8 mouse cellular contexts compared by ENCODE assay signal in genomic region chr2:27028437-27029015, GRCm38 (mm10). TPM values are rescaled to one million over a fixed set of nuclear protein-coding genes. Genes with fewer than 3 reads are reported as not detected.
DNase-seq lines count a peak whose midpoint lies in the region; ATAC-seq and TF ChIP-seq lines count a peak whose summit lies in the region.

No protein-coding gene starts in this region.

- WGBS in forebrain, embryonic 12.5 days: 80% methylated on average over 4 of the region's 4 CpGs
- WGBS in liver, embryonic 12.5 days (ENCODE audit: insufficient replicate concordance): 28% methylated on average over 4 of the region's 4 CpGs
- WGBS in small intestine, adult 2 months: 28% methylated on average over 4 of the region's 4 CpGs

- peak overlapping the region; percentile 89 for H3K27ac ChIP-seq in left cerebral cortex, adult 2 months
- no peak overlapping the region for H3K27ac ChIP-seq in forebrain, embryonic 12.5 days
- H3K27ac ChIP-seq in liver, embryonic 12.5 days: no peak overlapping the region
- peak overlapping the region; percentile 51; the same call in 1 of the 2 replicates for H3K27ac ChIP-seq in small intestine, adult 2 months (ENCODE audit: insufficient read depth, low read depth, low read length)

- H3K27me3 ChIP-seq in forebrain, embryonic 12.5 days: peaks cover 19% of the 10 kb centered on the region
- peaks cover 46% of the 10 kb centered on the region for H3K27me3 ChIP-seq in liver, embryonic 12.5 days (replicated peaks)
- no peaks in the 10 kb centered on the region for H3K27me3 ChIP-seq in small intestine, adult 2 months (ENCODE audit: control insufficient read depth, insufficient read depth, low read length)

- peak overlapping the region; percentile 62 for H3K4me3 ChIP-seq in left cerebral cortex, adult 2 months
- peak overlapping the region; percentile 28 for H3K4me3 ChIP-seq in forebrain, embryonic 12.5 days (replicated peaks)
- H3K4me3 ChIP-seq in liver, embryonic 12.5 days: no peak overlapping the region
- no peak overlapping the region for H3K4me3 ChIP-seq in small intestine, adult 2 months (ENCODE audit: low read depth, low read length)

- H3K9ac ChIP-seq in forebrain, embryonic 12.5 days: 0 out of 2 replicates have a peak overlapping the region, but pooled peaks have one; percentile 47
- 0 out of 2 replicates have a peak overlapping the region, but pooled peaks have one; percentile 25 for H3K9ac ChIP-seq in liver, embryonic 12.5 days

- TF ChIP-seq CTCF in left cerebral cortex, adult 2 months (IDR thresholded peaks at IDR 0.05): no peak
- no peak for TF ChIP-seq CTCF in small intestine, adult 2 months (IDR thresholded peaks at IDR 0.05; ENCODE audit: extremely low read depth, insufficient read length, insufficient replicate concordance, low read depth, low read length)

- no peaks in the 10 kb centered on the region for H3K36me3 ChIP-seq in forebrain, embryonic 12.5 days (replicated peaks)
- H3K36me3 ChIP-seq in liver, embryonic 12.5 days: no peaks in the 10 kb centered on the region
- no peaks in the 10 kb centered on the region for H3K36me3 ChIP-seq in small intestine, adult 2 months (ENCODE audit: control insufficient read depth, insufficient read depth, low read length)

- DNase-seq in left cerebral cortex, adult 2 months (ENCODE audit: extremely low spot score in 1 of 2, low spot score in 2 of 2): no peak
- DNase-seq in left cerebral cortex, adult 9 months (ENCODE audit: low spot score in 2 of 2): no peak
- DNase-seq in Muller cell, postnatal 12 days (ENCODE audit: inconsistent ontology term): no peak
- no peak for DNase-seq in adrenal gland, adult 2 months
- no peak for DNase-seq in gastrocnemius, postnatal 4 days (ENCODE audit: low spot score in 2 of 2)

- peak overlapping the region; percentile 52 for H3K4me2 ChIP-seq in forebrain, embryonic 12.5 days
- H3K4me2 ChIP-seq in liver, embryonic 12.5 days: peak overlapping the region; percentile 53

- H3K9me3 ChIP-seq in forebrain, embryonic 12.5 days: no peaks in the 10 kb centered on the region
- no peaks in the 10 kb centered on the region for H3K9me3 ChIP-seq in liver, embryonic 12.5 days (replicated peaks)

- TF ChIP-seq POLR2A in small intestine, adult 2 months (IDR thresholded peaks at IDR 0.05; ENCODE audit: low read depth, low read length): no peak

- peaks cover 10% of the 10 kb centered on the region for H3K4me1 ChIP-seq in forebrain, embryonic 12.5 days
- peaks cover 9% of the 10 kb centered on the region for H3K4me1 ChIP-seq in liver, embryonic 12.5 days
- H3K4me1 ChIP-seq in small intestine, adult 2 months (ENCODE audit: control insufficient read depth, insufficient read depth, insufficient read length, low read length): peaks cover 2% of the 10 kb centered on the region; the same call in 1 of the 2 replicates

- 0 out of 2 replicates have a peak, but pooled peaks have one; percentile 1 for ATAC-seq in forebrain, embryonic 12.5 days (ENCODE audit: low FRiP score)
- no peak for ATAC-seq in liver, embryonic 12.5 days

- intact Hi-C loops in left cerebral cortex, adult 2 months (cut with DNase I): loop anchor here (5.0 to 10.0 kb wide), 2 partner anchors 96 to 114 kb away; partner anchors contain the start of genes Med22, Rpl7a, Stkld1 and Surf1

RNA-seq across cellular contexts. Expression of gene Slc2a6, which starts 0.7 kb away (rescaled TPM):
- 10 to 100 TPM; 28.9 to 29.1 TPM for total RNA-seq in left cerebral cortex, adult 2 months (2021)
- polyA plus RNA-seq in forebrain, embryonic 12.5 days (2016; fragmentation: Nextera tagmentation; extraction: Ambion mirVana): 1.6 and 1.8 TPM in 2 replicates
- polyA plus RNA-seq in liver, embryonic 12.5 days (2016; fragmentation: Nextera tagmentation; extraction: Ambion mirVana): 0.31 and 0.36 TPM in 2 replicates
- polyA plus RNA-seq in small intestine, adult 2 months (2012; rRNA removed): 6.1 and 6.7 TPM in 2 replicates
- total RNA-seq in adrenal gland, adult 2 months (2021): under 1 TPM; 0.76 to 0.78 TPM
- polyA plus RNA-seq in adrenal gland, adult 2 months (2012; rRNA removed): 1.7 and 2.5 TPM in 2 replicates
- under 1 TPM; 0.32 to 0.49 TPM for total RNA-seq in gastrocnemius, postnatal 4 days (2021)

RNA-seq across cellular contexts. Expression of gene Cacfd1, which starts 18.8 kb away (rescaled TPM):
- 10 to 100 TPM; 46.3 to 48.2 TPM for total RNA-seq in left cerebral cortex, adult 2 months (2021)
- polyA plus RNA-seq in forebrain, embryonic 12.5 days (2016; fragmentation: Nextera tagmentation; extraction: Ambion mirVana): 120 and 126 TPM in 2 replicates
- polyA plus RNA-seq in liver, embryonic 12.5 days (2016; fragmentation: Nextera tagmentation; extraction: Ambion mirVana): 16.5 and 19.1 TPM in 2 replicates
- polyA plus RNA-seq in small intestine, adult 2 months (2012; rRNA removed): 39.5 and 49.1 TPM in 2 replicates
- total RNA-seq in adrenal gland, adult 2 months (2021): 10 to 100 TPM; 40.2 to 52.4 TPM
- 80.1 and 109 TPM in 2 replicates for polyA plus RNA-seq in adrenal gland, adult 2 months (2012; rRNA removed)
- 10 to 100 TPM; 34.8 to 38.5 TPM for total RNA-seq in gastrocnemius, postnatal 4 days (2021)

RNA-seq across cellular contexts. Expression of gene Mymk, which starts 43.5 kb away (rescaled TPM):
- under 1 TPM in 1 of 2 experiments, not detected in 1; 0.75 TPM for total RNA-seq in left cerebral cortex, adult 2 months (2021)
- 0.26 TPM in 1 of 2 replicates, not detected in the other for polyA plus RNA-seq in forebrain, embryonic 12.5 days (2016; fragmentation: Nextera tagmentation; extraction: Ambion mirVana)
- polyA plus RNA-seq in liver, embryonic 12.5 days (2016; fragmentation: Nextera tagmentation; extraction: Ambion mirVana): 0.14 and 0.90 TPM in 2 replicates
- polyA plus RNA-seq in small intestine, adult 2 months (2012; rRNA removed): 0.18 TPM in 1 of 2 replicates, not detected in the other
- total RNA-seq in adrenal gland, adult 2 months (2021): not detected
- polyA plus RNA-seq in adrenal gland, adult 2 months (2012; rRNA removed): 0.08 TPM in 1 of 2 replicates, not detected in the other
- total RNA-seq in gastrocnemius, postnatal 4 days (2021): 100 to 1,000 TPM; 111 to 118 TPM

RNA-seq across cellular contexts. Expression of gene Adamtsl2, which starts 50.7 kb away (rescaled TPM):
- total RNA-seq in left cerebral cortex, adult 2 months (2021): 10 to 100 TPM; 16.2 to 21.4 TPM
- 5.3 and 5.4 TPM in 2 replicates for polyA plus RNA-seq in forebrain, embryonic 12.5 days (2016; fragmentation: Nextera tagmentation; extraction: Ambion mirVana)
- 0.77 and 1.3 TPM in 2 replicates for polyA plus RNA-seq in liver, embryonic 12.5 days (2016; fragmentation: Nextera tagmentation; extraction: Ambion mirVana)
- 1.5 and 1.9 TPM in 2 replicates for polyA plus RNA-seq in small intestine, adult 2 months (2012; rRNA removed)
- total RNA-seq in adrenal gland, adult 2 months (2021): 10 to 100 TPM; 24.8 to 25.4 TPM
- polyA plus RNA-seq in adrenal gland, adult 2 months (2012; rRNA removed): 20.9 and 28.5 TPM in 2 replicates
- 1 to 10 TPM; 2.5 to 4.6 TPM for total RNA-seq in gastrocnemius, postnatal 4 days (2021)

RNA-seq across cellular contexts. Expression of gene Adamts13, which starts 55.3 kb away (rescaled TPM):
- total RNA-seq in left cerebral cortex, adult 2 months (2021): 1 to 10 TPM; 1.8 to 2.3 TPM
- not detected in 2 replicates for polyA plus RNA-seq in forebrain, embryonic 12.5 days (2016; fragmentation: Nextera tagmentation; extraction: Ambion mirVana)
- 0.96 and 1.1 TPM in 2 replicates for polyA plus RNA-seq in liver, embryonic 12.5 days (2016; fragmentation: Nextera tagmentation; extraction: Ambion mirVana)
- 0.94 and 1.1 TPM in 2 replicates for polyA plus RNA-seq in small intestine, adult 2 months (2012; rRNA removed)
- total RNA-seq in adrenal gland, adult 2 months (2021): not detected
- polyA plus RNA-seq in adrenal gland, adult 2 months (2012; rRNA removed): 0.04 TPM in 1 of 2 replicates, not detected in the other
- under 1 TPM; 0.05 to 0.21 TPM for total RNA-seq in gastrocnemius, postnatal 4 days (2021)

Comparison
In these comparisons a context has a peak if more than half of its experiments do, and no peak if none do; other contexts are left out.
1. H3K27ac ChIP-seq: peak in left cerebral cortex, adult 2 months (single experiment) and small intestine, adult 2 months (single experiment); none in forebrain, embryonic 12.5 days (single experiment) and liver, embryonic 12.5 days (single experiment).
2. H3K4me3 ChIP-seq: peak in left cerebral cortex, adult 2 months (single experiment) and forebrain, embryonic 12.5 days (single experiment); none in liver, embryonic 12.5 days (single experiment) and small intestine, adult 2 months (single experiment).